In the genomic region with DNA sequence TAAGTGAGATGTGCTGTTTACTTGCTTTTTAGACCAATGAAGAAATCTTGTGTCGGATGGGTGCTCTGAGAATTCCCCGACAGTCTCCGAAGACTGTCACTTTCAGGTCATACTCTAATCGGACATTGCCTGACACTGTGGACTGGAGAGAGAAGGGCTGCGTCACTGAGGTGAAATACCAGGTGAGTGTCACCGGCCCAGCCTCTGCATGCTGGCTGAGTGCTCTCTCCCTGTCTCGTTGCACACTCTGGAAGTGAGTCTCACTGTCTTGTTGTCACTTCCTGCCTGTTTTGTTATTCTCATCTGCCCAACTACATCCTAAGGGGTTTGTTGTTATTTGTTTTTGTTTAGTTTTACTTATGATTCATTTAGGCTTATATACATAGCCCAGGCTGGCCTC, we compare ENCODE assay signal across 49 mouse cellular contexts. TPM values are rescaled to one million over a fixed set of nuclear protein-coding genes. Genes with fewer than 3 reads are reported as not detected.
"Had no signal": no experiment of that assay in that cellular context is flagged by ENCODE, and none has a peak within 500 bp of the region (broad histone marks: within the 10 kb centered on the region; RNA-seq: fewer than 3 reads in every experiment).

No protein-coding gene starts in this region.

- H3K36me3 ChIP-seq: heart, embryonic 12.5 days; heart, embryonic 13.5 days; heart, embryonic 15.5 days; hindbrain, embryonic 10.5 days; hindbrain, embryonic 12.5 days; hindbrain, embryonic 13.5 days; hindbrain, embryonic 15.5 days; intestine, embryonic 15.5 days; kidney, embryonic 15.5 days had no signal

- H3K4me3 ChIP-seq: heart, embryonic 12.5 days; heart, embryonic 13.5 days; heart, embryonic 15.5 days; hindbrain, embryonic 10.5 days; hindbrain, embryonic 12.5 days; hindbrain, embryonic 13.5 days; hindbrain, embryonic 15.5 days; intestine, embryonic 15.5 days; kidney, embryonic 15.5 days; layer of hippocampus, adult 2 months; left cerebral cortex, adult 2 months had no signal

- H3K9me3 ChIP-seq: heart, embryonic 13.5 days; heart, embryonic 15.5 days; hindbrain, embryonic 10.5 days; hindbrain, embryonic 12.5 days; hindbrain, embryonic 13.5 days; hindbrain, embryonic 15.5 days; intestine, embryonic 15.5 days; kidney, embryonic 15.5 days had no signal

- H3K4me1 ChIP-seq: heart, embryonic 12.5 days; heart, embryonic 13.5 days; heart, embryonic 15.5 days; hindbrain, embryonic 10.5 days; hindbrain, embryonic 12.5 days; hindbrain, embryonic 13.5 days; hindbrain, embryonic 15.5 days; intestine, embryonic 15.5 days; kidney, embryonic 15.5 days had no signal

- H3K27ac ChIP-seq: heart, embryonic 13.5 days; heart, embryonic 15.5 days; hindbrain, embryonic 10.5 days; hindbrain, embryonic 12.5 days; hindbrain, embryonic 13.5 days; hindbrain, embryonic 14.5 days; hindbrain, embryonic 15.5 days; hindbrain, postnatal 0 days; intestine, embryonic 15.5 days; kidney, embryonic 15.5 days; kidney, postnatal 0 days; layer of hippocampus, adult 2 months; left cerebral cortex, adult 2 months had no signal

- H3K27me3 ChIP-seq: heart, embryonic 12.5 days; heart, embryonic 13.5 days; heart, embryonic 15.5 days; hindbrain, embryonic 12.5 days; hindbrain, embryonic 13.5 days; hindbrain, embryonic 15.5 days; intestine, embryonic 15.5 days; kidney, embryonic 15.5 days had no signal

- ATAC-seq: hindbrain, embryonic 16.5 days; hindbrain, postnatal 0 days; inflammation-experienced regulatory T-cells, adult 6 months; intestine, embryonic 15.5 days; intestine, embryonic 16.5 days; intestine, postnatal 0 days had no signal

- DNase-seq: heart, postnatal 10 days; heart, postnatal 14 days; heart, postnatal 36 days; heart, postnatal 4 days; kidney, adult 11 months; kidney, adult 18-20 months; kidney, adult 2 months; kidney, adult 8-10 months; kidney, adult 9 months; kidney, postnatal 10 days; kidney, postnatal 14 days; kidney, postnatal 25 days; kidney, postnatal 36 days; kidney, postnatal 4 days; layer of hippocampus, adult 9-11 months; layer of hippocampus, postnatal 36 days had no signal

RNA-seq across cellular contexts. Expression of a gene that starts 16.5 kb away (rescaled TPM):
- total RNA-seq: heart, postnatal 10 days; heart, postnatal 14 days; heart, postnatal 36 days; heart, postnatal 4 days; hematopoietic stem cell, adult 5-6 weeks; hindbrain, postnatal 0 days; layer of hippocampus, adult 18-20 months; layer of hippocampus, adult 2 months; layer of hippocampus, adult 8-10 months; layer of hippocampus, postnatal 10 days; layer of hippocampus, postnatal 14 days; layer of hippocampus, postnatal 25 days; layer of hippocampus, postnatal 36 days; left cerebral cortex, adult 18-20 months; left cerebral cortex, adult 2 months had no signal
- polyA plus RNA-seq: heart, embryonic 11.5 days; heart, embryonic 12.5 days; heart, embryonic 13.5 days; heart, embryonic 14.5 days; heart, embryonic 15.5 days; heart, embryonic 16.5 days; heart, postnatal 0 days; hindbrain, embryonic 10.5 days; hindbrain, embryonic 11.5 days; hindbrain, embryonic 12.5 days; hindbrain, embryonic 13.5 days; hindbrain, embryonic 14.5 days; hindbrain, embryonic 15.5 days; hindbrain, embryonic 16.5 days; hindbrain, postnatal 0 days; inflammation-experienced regulatory T-cells, adult 6 months; intestine, embryonic 15.5 days; intestine, postnatal 0 days; kidney, adult 2 months; kidney, embryonic 14.5 days; kidney, embryonic 15.5 days; kidney, embryonic 16.5 days; kidney, postnatal 0 days; large intestine, adult 2 months had no signal

RNA-seq across cellular contexts. Expression of a gene that starts 43.9 kb away (rescaled TPM):
- total RNA-seq: hematopoietic stem cell, adult 5-6 weeks had no signal
